25 mouse cellular contexts compared by ENCODE assay signal in genomic region chr1:118447131-118447530, GRCm38 (mm10). TPM values are rescaled to one million over a fixed set of nuclear protein-coding genes. Genes with fewer than 3 reads are reported as not detected.
DNase-seq lines count a peak whose midpoint lies in the region; ATAC-seq and TF ChIP-seq lines count a peak whose summit lies in the region.
"Had no signal": no experiment of that assay in that cellular context is flagged by ENCODE, and none has a peak within 500 bp of the region (broad histone marks: within the 10 kb centered on the region; RNA-seq: fewer than 3 reads in every experiment).

No protein-coding gene starts in this region.

- H3K9me3 ChIP-seq in lung, postnatal 0 days (ENCODE audit: low read length), result no peaks in the 10 kb centered on the region
- H3K9me3 ChIP-seq: heart, embryonic 10.5 days; heart, embryonic 15.5 days; hindbrain, embryonic 10.5 days; hindbrain, embryonic 13.5 days had no signal

- no peak for TF ChIP-seq CTCF in gastrocnemius, adult 2 months (IDR thresholded peaks at IDR 0.05)
- TF ChIP-seq CTCF in lung, postnatal 0 days (IDR thresholded peaks at IDR 0.05), result no peak
- TF ChIP-seq CTCF in Patski (IDR thresholded peaks at IDR 0.05), result no peak

- H3K36me3 ChIP-seq in lung, postnatal 0 days (ENCODE audit: insufficient read depth, low read length), result no peaks in the 10 kb centered on the region
- H3K36me3 ChIP-seq: heart, embryonic 10.5 days; heart, embryonic 15.5 days; hindbrain, embryonic 13.5 days had no signal

- intact Hi-C loops in gastrocnemius, adult 2 months (cut with DNase I), result no loop called here
- intact Hi-C loops in gastrocnemius, postnatal 14 days (cut with DNase I; ENCODE audit: low total_unique reads), result no loop called here

- no peak overlapping the region for H3K4me3 ChIP-seq in gastrocnemius, adult 2 months
- H3K4me3 ChIP-seq in lung, postnatal 0 days (ENCODE audit: low read depth, low read length), result no peak overlapping the region
- H3K4me3 ChIP-seq: heart, adult 2 months; heart, embryonic 10.5 days; heart, embryonic 15.5 days; hindbrain, embryonic 10.5 days; hindbrain, embryonic 13.5 days had no signal

- H3K9ac ChIP-seq in lung, postnatal 0 days (replicated peaks; ENCODE audit: low read depth), result no peak overlapping the region
- H3K9ac ChIP-seq: forebrain, postnatal 0 days; heart, embryonic 15.5 days; hindbrain, embryonic 13.5 days had no signal

- 79% methylated on average over 2 of the region's 2 CpGs for WGBS in lung, postnatal 0 days

- POLR2A ChIA-PET in Patski (lab: Charles Lee), result interaction anchor here (1.0 kb wide), 2 partner anchors 10 to 11 kb away, joined by 3 read pairs; no protein-coding TSS in a partner anchor

- in situ Hi-C loops in Patski (cut with MboI; ENCODE audit: low pct_unique_long_range_greater_than_20kb), result no loop called here

- H3K4me2 ChIP-seq in lung, postnatal 0 days (replicated peaks; ENCODE audit: low read depth, low read length), result no peak overlapping the region
- H3K4me2 ChIP-seq: heart, embryonic 15.5 days; hindbrain, embryonic 13.5 days had no signal

- H3K4me1 ChIP-seq in lung, postnatal 0 days (ENCODE audit: insufficient read depth, low read depth, low read length), result 0 out of 2 replicates have a peak, but pooled peaks cover 3% of the 10 kb centered on the region
- H3K4me1 ChIP-seq: hindbrain, embryonic 10.5 days had no signal

- ATAC-seq in lung, postnatal 0 days, result 0 out of 2 replicates have a peak, but pooled peaks have one; percentile 49
- ATAC-seq in Patski, result peak; percentile 44
- ATAC-seq: CD4-positive, CD25-positive, alpha-beta regulatory T cell, adult 4 months; forebrain, embryonic 14.5 days; forebrain, postnatal 0 days; hindbrain, embryonic 16.5 days had no signal

- TF ChIP-seq EP300 in lung, postnatal 0 days (IDR thresholded peaks at IDR 0.05), result no peak

- CTCF ChIA-PET in Patski (lab: Charles Lee), result interaction anchor here (1.7 to 2.2 kb wide), 3 partner anchors 9 to 14 kb away, joined by 8 to 9 read pairs (median 8); no protein-coding TSS in a partner anchor

- no peaks in the 10 kb centered on the region for H3K27me3 ChIP-seq in lung, postnatal 0 days (replicated peaks; ENCODE audit: insufficient read depth, low read length)
- no peaks in the 10 kb centered on the region for H3K27me3 ChIP-seq in Patski
- H3K27me3 ChIP-seq: heart, embryonic 15.5 days; hindbrain, embryonic 13.5 days had no signal

- H3K27ac ChIP-seq in gastrocnemius, adult 2 months, result peak overlapping the region; percentile 46
- H3K27ac ChIP-seq in lung, postnatal 0 days (ENCODE audit: low read length), result no peak overlapping the region
- H3K27ac ChIP-seq: heart, adult 2 months; heart, embryonic 10.5 days; hindbrain, embryonic 10.5 days; hindbrain, embryonic 13.5 days had no signal

- no peak for DNase-seq in gastrocnemius, adult 2 months
- no peak for DNase-seq in gastrocnemius, postnatal 14 days
- peak; percentile 49 for DNase-seq in lung, postnatal 0 days (ENCODE audit: low spot score)
- no peak for DNase-seq in lung, adult 18-20 months
- peak; percentile 38 for DNase-seq in 3134 (ENCODE audit: extremely low read depth, insufficient read length, low spot score)
- no peak for DNase-seq in Patski (ENCODE audit: low read depth, low spot score)
- DNase-seq in ovary, postnatal 10 days (ENCODE audit: low spot score), result no peak
- DNase-seq in ovary, adult 18-20 months (ENCODE audit: low spot score), result no peak
- DNase-seq: adrenal gland, postnatal 10 days; adrenal gland, postnatal 36 days; cerebellum, adult 18-20 months; cerebellum, adult 9-10 months; cerebellum, postnatal 14 days; forebrain, postnatal 0 days; gastrocnemius, postnatal 36 days; heart, adult 2 months; heart, postnatal 10 days; heart, postnatal 36 days had no signal

RNA-seq across cellular contexts. Expression of gene Clasp1, which starts 58.3 kb away (rescaled TPM):
- 10 to 100 TPM; 45.9 to 50.5 TPM for total RNA-seq in gastrocnemius, adult 2 months (2021)
- total RNA-seq in gastrocnemius, postnatal 14 days (2021), result 10 to 100 TPM; 53.0 to 66.0 TPM
- 14.8 and 19.6 TPM in 2 replicates for polyA plus RNA-seq in lung, postnatal 0 days (2015; fragmentation: Nextera tagmentation; extraction: Ambion mirVana)
- 39.0 TPM for polyA plus RNA-seq in Patski (2021)

Comparison
In these comparisons a context has a peak if more than half of its experiments do, and no peak if none do; other contexts are left out.
1. DNase-seq: peak in lung, postnatal 0 days (single experiment) and 3134 (single experiment); none in gastrocnemius, adult 2 months (single experiment), gastrocnemius, postnatal 14 days (single experiment), lung, adult 18-20 months (0 of 2), Patski (single experiment), ovary, postnatal 10 days (single experiment) and ovary, adult 18-20 months (single experiment).